Mouse (Mus musculus) liver, embryonic 14.5 days (tissue): ENCODE data around the gene Naaladl2. TPM values are rescaled to one million over a fixed set of nuclear protein-coding genes. Genes with fewer than 3 reads are reported as not detected.

Experiments
- ATAC-seq: fragments of 200-750 bp; cut with Nextera tagmentation; 2 replicates; pipeline ENCODE4 v1.8.0; 2017; ENCODE audit warnings: moderate number of reproducible peaks, mild to moderate bottlenecking, moderate library complexity; ENCODE audit not compliant: insufficient read depth
- DNase-seq, 3 experiments: peaks; one replicate each; pipeline ENCODE4 v3.0.0-alpha.2; 2012 to 2013; ENCODE audit warnings: low read depth in 3 of 3, low spot score in 3 of 3
- H3K27ac ChIP-seq: fragments of 300-500 bp; sonication (generic); 2 replicates; pipeline ENCODE4 v1.5.1; 2014; ENCODE audit warnings: moderate library complexity, mild to moderate bottlenecking, control low read depth, inconsistent platforms
- H3K27me3 ChIP-seq: fragments of 300-500 bp; sonication (generic); 2 replicates; pipeline ENCODE4 v1.6.1; 2014; ENCODE audit warnings: mild to moderate bottlenecking, low read length, moderate library complexity; ENCODE audit not compliant: control insufficient read depth, insufficient read depth
- H3K36me3 ChIP-seq: fragments of 300-500 bp; sonication (generic); replicated peaks from 2 replicates; pipeline ENCODE4 v1.6.1; 2014; ENCODE audit warnings: low read depth; ENCODE audit not compliant: control insufficient read depth, insufficient read depth
- H3K4me1 ChIP-seq, 2 experiments: fragments of 200-500 bp in 1 of 2; fragments of 300-500 bp in 1 of 2; sonication (generic) in 1 of 2; replicated peaks; 2 replicates each; pipeline ENCODE4 v1.6.1; 2012 to 2014; ENCODE audit warnings: antibody characterized with exemption in 1 of 2, inconsistent platforms in 1 of 2, low read length in 1 of 2; ENCODE audit not compliant: control insufficient read depth in 2 of 2, insufficient read depth in 2 of 2
- H3K4me2 ChIP-seq: fragments of 300-500 bp; sonication (generic); 2 replicates; pipeline ENCODE4 v1.6.1; 2014; ENCODE audit warnings: low read depth, mild to moderate bottlenecking, control low read depth, moderate library complexity
- H3K4me3 ChIP-seq, 2 experiments: fragments of 200-500 bp in 1 of 2; fragments of 300-500 bp in 1 of 2; sonication (generic) in 1 of 2; 2 replicates each; pipeline ENCODE4 v1.5.1; 2012 to 2014; ENCODE audit warnings: low read depth in 2 of 2, low read length in 2 of 2, mild to moderate bottlenecking in 2 of 2, control low read depth in 1 of 2, inconsistent platforms in 1 of 2, moderate library complexity in 1 of 2; ENCODE audit not compliant: insufficient read depth in 1 of 2
- H3K9ac ChIP-seq: fragments of 300-500 bp; sonication (generic); replicated peaks from 2 replicates; pipeline ENCODE4 v1.6.1; 2014; ENCODE audit warnings: mild to moderate bottlenecking, control low read depth, moderate library complexity
- H3K9me3 ChIP-seq: fragments of 300-500 bp; sonication (generic); 2 replicates; pipeline ENCODE4 v1.6.1; 2016; ENCODE audit warnings: low read length, mixed read lengths; ENCODE audit not compliant: control insufficient read depth
- CTCF ChIP-seq: IDR thresholded peaks from 2 replicates; pipeline ENCODE4 v1.5.1; 2016; ENCODE audit warnings: antibody characterized with exemption, low read depth, control low read depth
- EP300 ChIP-seq: IDR thresholded peaks from 2 replicates; pipeline ENCODE4 v1.6.1; 2016; ENCODE audit warnings: antibody characterized with exemption, low read depth
- WGBS: fragments of 180-500 bp; shearing (Covaris S2); extraction: QIAGEN DNeasy Blood & Tissue Kit; methylation state at CpG from one replicate; pipeline ENCODE4 v1.1.7; 2014; ENCODE audit not compliant: insufficient replicate concordance; 5-methylcytosine and 5-hydroxymethylcytosine counted together
- polyA plus RNA-seq, 2 experiments: library from polyadenylated mRNA; depleted of rRNA in 1 of 2; stranded (reverse) in 1 of 2; unstranded in 1 of 2; fragments of >200 nt; fragmentation: Nextera tagmentation in 1 of 2; extraction: Ambion mirVana in 1 of 2; gene quantifications; 2 replicates each; pipeline versions ENCODE4 v1.2.1 to v1.2.3; 2012 to 2014

Naaladl2 gene
- polyA plus RNA-seq, 2 experiments = 0.05 to 0.07 TPM

DNA sequence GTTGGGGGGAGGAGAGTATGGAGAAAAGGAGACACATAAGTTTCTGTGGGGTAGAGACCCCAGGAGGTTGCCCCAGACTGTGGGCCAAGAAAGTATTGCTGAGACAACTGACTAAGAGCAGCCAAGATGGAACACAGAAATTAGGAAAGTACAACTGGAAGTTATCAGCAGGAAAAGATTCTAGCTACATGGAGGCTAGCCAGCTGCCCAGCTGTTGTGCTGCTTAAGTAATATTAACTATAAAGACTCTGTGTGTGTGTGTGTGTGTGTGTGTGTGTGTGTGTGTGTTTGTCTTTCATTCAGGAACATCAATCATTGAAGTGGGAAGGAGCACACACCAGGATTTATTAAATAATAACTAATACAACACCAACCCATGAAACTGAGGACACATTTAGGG, 1326.5 kb downstream of the Naaladl2 start:
- no peaks in the 10 kb centered on the region for H3K4me1 ChIP-seq

DNA sequence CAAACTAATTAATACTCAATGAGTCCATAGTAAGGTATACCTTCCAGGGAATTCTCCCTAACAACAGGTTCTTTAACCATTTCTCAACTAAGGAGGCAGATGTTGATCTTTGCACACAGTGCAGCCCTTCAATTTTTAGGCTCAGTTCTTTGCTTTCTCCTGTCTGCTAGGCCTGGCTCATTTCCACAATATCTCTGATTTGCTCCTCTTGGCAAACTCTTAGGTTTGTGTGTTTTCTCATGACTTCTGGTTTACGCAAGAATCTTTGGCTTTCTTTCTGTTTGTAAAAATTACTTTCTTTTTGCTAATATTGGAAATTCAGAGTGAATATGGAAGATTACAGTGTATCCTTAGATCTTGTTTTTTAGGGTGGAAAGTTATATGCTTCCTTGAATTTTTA, 1385.3 kb downstream of the Naaladl2 start:
- H3K4me3 ChIP-seq = no peak overlapping the region
- 81% methylated on average over 1 of the region's 1 CpGs for WGBS
- no peak overlapping the region for H3K9ac ChIP-seq
- H3K27me3 ChIP-seq = no peaks in the 10 kb centered on the region
- H3K4me1 ChIP-seq = no peaks in the 10 kb centered on the region
- no peaks in the 10 kb centered on the region for H3K9me3 ChIP-seq
- no peak for TF ChIP-seq CTCF
- TF ChIP-seq EP300 = no peak
- no peak overlapping the region for H3K27ac ChIP-seq
- no peak overlapping the region for H3K4me2 ChIP-seq
- no peaks in the 10 kb centered on the region for H3K36me3 ChIP-seq
- DNase-seq = no peak
- no peak for ATAC-seq

More for the DNA sequence above, 1326.5 kb downstream of the Naaladl2 start:
- H3K27me3 ChIP-seq = no peaks in the 10 kb centered on the region
- no peak for DNase-seq
- no peak overlapping the region for H3K4me2 ChIP-seq
- no peak for ATAC-seq
- H3K36me3 ChIP-seq = no peaks in the 10 kb centered on the region
- no peak for TF ChIP-seq CTCF
- TF ChIP-seq EP300 = no peak
- H3K4me3 ChIP-seq = no peak overlapping the region
- H3K9ac ChIP-seq = no peak overlapping the region
- H3K27ac ChIP-seq = no peak overlapping the region
- H3K9me3 ChIP-seq = no peaks in the 10 kb centered on the region
